Mouse (Mus musculus) midbrain, postnatal 0 days (tissue): ENCODE measurements around the gene Vcpkmt. TPM values are rescaled to one million over a fixed set of nuclear protein-coding genes. Genes with fewer than 3 reads are reported as not detected.
"Not testable (repeated sequence)": the region's sequence is repeated elsewhere in the genome, so short reads cannot be mapped to it uniquely, and the experiment has no call there.

Source experiments
- ATAC-seq: fragments of 200-750 bp; cut with Nextera tagmentation; 2 replicates; pipeline ENCODE4 v1.8.0; 2017; ENCODE audit warnings: moderate number of reproducible peaks, mild to moderate bottlenecking, moderate TSS enrichment, moderate library complexity; ENCODE audit not compliant: low FRiP score
- DNase-seq: peaks from one replicate; pipeline ENCODE4 v3.0.0-alpha.2; 2015; ENCODE audit warnings: low spot score
- H3K27ac ChIP-seq: fragments of 300-500 bp; sonication (generic); 2 replicates; pipeline ENCODE4 v1.5.1; 2014; ENCODE audit warnings: low read depth, mild to moderate bottlenecking, low read length, mixed read lengths
- H3K27me3 ChIP-seq: fragments of 300-500 bp; sonication (generic); 2 replicates; pipeline ENCODE4 v1.6.1; 2014; ENCODE audit warnings: low read length, control low read depth, mixed read lengths; ENCODE audit not compliant: insufficient read depth
- H3K36me3 ChIP-seq: fragments of 300-500 bp; sonication (generic); 2 replicates; pipeline ENCODE4 v1.6.1; 2014; ENCODE audit warnings: low read length, control low read depth, mixed read lengths; ENCODE audit not compliant: insufficient read depth
- H3K4me1 ChIP-seq: fragments of 300-500 bp; sonication (generic); 2 replicates; pipeline ENCODE4 v1.6.1; 2014; ENCODE audit warnings: mild to moderate bottlenecking, control low read depth, antibody characterized with exemption, low read length, mixed read lengths; ENCODE audit not compliant: insufficient read depth
- H3K4me2 ChIP-seq: fragments of 300-500 bp; sonication (generic); 2 replicates; pipeline ENCODE4 v1.6.1; 2014; ENCODE audit warnings: low read depth, mild to moderate bottlenecking, low read length, mixed read lengths; ENCODE audit not compliant: poor library complexity, severe bottlenecking
- H3K4me3 ChIP-seq: fragments of 300-500 bp; sonication (generic); 2 replicates; pipeline ENCODE4 v1.5.1; 2014; ENCODE audit warnings: low read depth, mild to moderate bottlenecking, low read length, moderate library complexity
- H3K9ac ChIP-seq: fragments of 300-500 bp; sonication (generic); replicated peaks from 2 replicates; pipeline ENCODE4 v1.6.1; 2014; ENCODE audit warnings: mild to moderate bottlenecking, low read length, moderate library complexity, mixed read lengths; ENCODE audit not compliant: poor library complexity, severe bottlenecking
- H3K9me3 ChIP-seq: fragments of 300-500 bp; sonication (generic); 2 replicates; pipeline ENCODE4 v1.6.1; 2016; ENCODE audit warnings: low read length, control low read depth
- CTCF ChIP-seq: IDR thresholded peaks from 2 replicates; pipeline ENCODE4 v1.5.1; 2016; ENCODE audit warnings: antibody characterized with exemption, mild to moderate bottlenecking
- WGBS: fragments of 180-500 bp; shearing (Covaris S2); extraction: QIAGEN DNeasy Blood & Tissue Kit; methylation state at CpG from one replicate; pipeline ENCODE4 v1.1.7; 2014; 5-methylcytosine and 5-hydroxymethylcytosine counted together
- polyA plus RNA-seq: library from polyadenylated mRNA; unstranded; fragments of >200 nt; fragmentation: Nextera tagmentation; extraction: Ambion mirVana; gene quantifications from 2 replicates; pipeline ENCODE4 v1.2.1, GENCODE M21; 2015
- total RNA-seq: library from RNA; depleted of rRNA; stranded (reverse); fragments of >200 nt; gene quantifications from 2 replicates; pipeline ENCODE4 v1.2.3, GENCODE M21; 2014

The Vcpkmt gene
- total and polyA plus RNA-seq, 2 experiments from 2014 or later: 9.4 to 32.5 TPM

DNA sequence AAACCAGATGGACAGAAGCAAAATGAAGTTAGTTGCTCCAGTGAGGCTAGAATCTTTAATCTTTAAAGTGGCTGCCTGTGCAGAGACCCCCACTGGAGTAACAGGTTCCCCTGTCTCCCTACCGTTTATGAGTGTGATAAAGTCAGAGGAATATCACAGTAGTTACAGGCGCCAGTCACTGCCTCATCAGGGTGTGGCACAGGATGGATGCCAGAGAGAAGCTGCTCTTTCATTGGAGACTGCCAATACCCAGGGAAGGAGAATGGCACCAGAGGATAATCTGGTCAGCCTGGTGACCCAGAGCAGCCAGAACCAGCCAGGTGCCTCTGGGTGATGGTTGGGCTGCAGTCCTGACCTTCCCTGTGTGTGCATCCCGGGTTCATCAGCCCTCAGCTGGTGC is 14.6 kb downstream of the Vcpkmt start:
- WGBS: 84% methylated on average over 3 of the region's 3 CpGs
- DNase-seq: no peak
- no peak overlapping the region for H3K27ac ChIP-seq
- TF ChIP-seq CTCF: no peak
- H3K9ac ChIP-seq: no peak overlapping the region
- no peaks in the 10 kb centered on the region for H3K9me3 ChIP-seq
- H3K4me1 ChIP-seq: no peaks in the 10 kb centered on the region
- H3K4me2 ChIP-seq: no peak overlapping the region
- H3K36me3 ChIP-seq: no peaks in the 10 kb centered on the region
- H3K4me3 ChIP-seq: no peak overlapping the region
- no peak for ATAC-seq
- H3K27me3 ChIP-seq: no peaks in the 10 kb centered on the region

DNA sequence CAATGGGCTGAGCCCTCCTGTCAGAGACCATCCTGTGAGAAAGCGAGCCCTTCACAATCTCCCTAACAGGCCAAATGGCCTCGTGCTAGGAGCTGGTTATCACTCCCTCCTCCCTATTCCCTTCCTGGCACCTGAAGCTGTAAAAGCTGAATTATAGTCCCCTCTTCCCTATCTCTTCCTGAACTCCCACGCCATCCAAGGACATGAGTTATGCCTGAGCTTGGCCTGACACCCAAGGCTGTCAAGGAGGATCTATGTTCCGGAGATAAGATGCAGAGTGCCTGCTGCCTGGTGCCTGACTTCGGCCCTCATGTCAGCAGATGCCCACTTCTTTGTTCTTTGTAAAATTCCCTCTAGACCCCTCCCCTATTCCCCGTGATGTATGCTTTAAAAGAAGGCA is 21.8 kb downstream of the Vcpkmt start:
- not testable (repeated sequence) for DNase-seq, H3K9ac ChIP-seq, ATAC-seq, H3K4me1 ChIP-seq, H3K27me3 ChIP-seq, H3K4me3 ChIP-seq, H3K9me3 ChIP-seq, H3K36me3 ChIP-seq, H3K4me2 ChIP-seq, H3K27ac ChIP-seq
- WGBS: 93% methylated on average over 6 of the region's 6 CpGs

DNA sequence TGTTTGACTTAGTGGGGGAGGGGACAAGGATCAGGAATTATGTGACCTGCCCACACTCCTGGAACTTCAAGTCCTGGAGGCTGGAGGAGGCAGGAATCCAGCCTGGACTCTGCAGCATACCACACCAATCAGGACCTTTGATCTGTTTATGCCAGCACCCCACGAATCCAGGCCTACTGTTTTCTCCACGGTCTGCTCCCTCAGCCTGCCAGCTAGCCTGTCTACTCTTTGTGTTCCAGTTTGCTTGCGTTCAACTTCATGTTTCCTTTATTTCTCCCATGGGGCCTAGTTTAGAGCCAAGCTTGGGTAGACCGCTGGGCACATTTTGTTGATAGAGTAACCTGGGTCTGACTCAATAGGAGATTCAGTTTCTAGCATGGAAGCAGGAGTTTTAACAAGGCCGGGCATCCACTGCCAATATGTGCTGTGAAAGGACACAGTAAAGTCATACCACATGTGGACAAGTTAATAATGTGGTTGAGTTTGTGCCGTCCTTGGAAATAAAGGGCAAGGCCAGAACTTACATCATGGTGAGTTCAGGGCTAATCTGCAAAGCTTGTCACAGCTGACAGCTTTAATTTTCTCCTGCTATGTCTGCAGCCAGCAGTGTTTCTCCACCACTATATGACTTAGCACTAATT is 26.5 kb downstream of the Vcpkmt start:
- 40% methylated on average over 6 of the region's 6 CpGs for WGBS
- peak; percentile 31 for DNase-seq
- no peaks in the 10 kb centered on the region for H3K27me3 ChIP-seq
- H3K36me3 ChIP-seq: no peaks in the 10 kb centered on the region
- 0 out of 2 replicates have a peak, but pooled peaks have one; percentile 13 for ATAC-seq
- H3K4me3 ChIP-seq: no peak overlapping the region
- no peaks in the 10 kb centered on the region for H3K9me3 ChIP-seq
- peak overlapping the region; percentile 12; the same call in 1 of the 2 replicates for H3K27ac ChIP-seq
- no peak for TF ChIP-seq CTCF
- H3K4me1 ChIP-seq: 0 out of 2 replicates have a peak, but pooled peaks cover 2% of the 10 kb centered on the region
- H3K9ac ChIP-seq: no peak overlapping the region
- no peak overlapping the region for H3K4me2 ChIP-seq

DNA sequence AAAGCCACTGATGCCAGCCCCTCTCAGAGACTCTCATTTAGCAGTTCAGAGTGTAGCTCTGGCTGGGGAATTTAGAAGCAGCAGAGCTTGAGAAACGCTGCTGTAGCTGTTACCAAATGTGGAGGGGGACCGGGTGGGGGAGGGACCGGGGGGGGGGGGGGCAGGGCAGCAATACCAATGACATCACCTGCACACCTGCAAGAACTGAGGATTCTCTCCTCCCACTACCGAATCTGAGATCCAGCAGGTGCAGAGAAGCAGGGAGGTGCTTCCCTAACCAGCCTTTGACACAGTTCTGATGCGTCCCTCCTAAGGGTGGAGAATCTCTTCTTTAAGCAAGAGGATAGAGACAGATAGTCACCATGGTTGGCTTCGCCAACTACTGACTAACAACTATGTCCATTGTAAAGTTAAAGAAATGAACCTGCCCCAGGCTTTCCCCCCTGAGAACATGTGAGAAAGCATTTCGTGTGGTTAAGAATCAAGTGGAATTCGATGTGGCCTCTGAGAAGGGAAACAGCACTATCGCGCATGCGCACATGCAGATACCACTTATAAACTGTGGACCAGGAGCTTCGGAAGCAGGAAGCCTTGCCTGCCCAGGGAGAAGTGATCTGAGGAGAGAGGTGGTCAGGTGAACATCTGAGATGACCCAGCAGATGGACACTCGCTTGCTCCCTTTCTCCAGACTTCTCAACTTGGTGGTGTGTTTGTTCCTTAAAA is 37.2 kb downstream of the Vcpkmt start:
- Histone ChIP-seq H3K36me3 (no peaks in the 10 kb centered on the region), H3K9ac (no peak overlapping the region), H3K4me1 (no peaks in the 10 kb centered on the region), H3K4me3 (no peak overlapping the region), H3K9me3 (no peaks in the 10 kb centered on the region), H3K4me2 (no peak overlapping the region), H3K27ac (no peak overlapping the region), H3K27me3 (no peaks in the 10 kb centered on the region)
- DNase-seq (no peak), ATAC-seq (no peak)
- no peak for TF ChIP-seq CTCF
- 80% methylated on average over 13 of the region's 13 CpGs for WGBS

DNA sequence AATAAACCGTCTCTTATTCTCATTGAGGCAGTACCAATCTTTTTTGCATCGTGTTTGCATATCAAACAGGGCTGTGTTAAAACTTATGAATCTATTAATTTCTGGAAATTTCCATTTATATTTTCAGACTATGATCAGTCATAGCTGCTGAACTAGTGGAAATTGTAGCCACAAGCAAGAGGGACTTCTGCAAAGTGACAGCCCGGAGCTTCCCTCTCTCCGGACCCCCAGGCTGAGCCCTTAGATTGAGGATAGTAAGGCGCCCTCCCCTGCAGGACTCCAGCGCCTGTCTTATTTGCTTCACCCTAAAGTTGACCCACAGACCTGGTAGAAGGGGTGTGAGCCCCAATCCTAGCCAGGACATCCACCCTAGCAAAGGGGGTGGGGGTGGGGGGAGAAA is 37.8 kb downstream of the Vcpkmt start:
- Histone ChIP-seq H3K27ac (no peak overlapping the region), H3K36me3 (no peaks in the 10 kb centered on the region), H3K4me3 (no peak overlapping the region), H3K9ac (no peak overlapping the region), H3K9me3 (no peaks in the 10 kb centered on the region), H3K4me2 (no peak overlapping the region), H3K4me1 (no peaks in the 10 kb centered on the region), H3K27me3 (no peaks in the 10 kb centered on the region)
- WGBS: 83% methylated on average over 6 of the region's 6 CpGs
- DNase-seq (no peak), ATAC-seq (no peak)
- no peak for TF ChIP-seq CTCF

DNA sequence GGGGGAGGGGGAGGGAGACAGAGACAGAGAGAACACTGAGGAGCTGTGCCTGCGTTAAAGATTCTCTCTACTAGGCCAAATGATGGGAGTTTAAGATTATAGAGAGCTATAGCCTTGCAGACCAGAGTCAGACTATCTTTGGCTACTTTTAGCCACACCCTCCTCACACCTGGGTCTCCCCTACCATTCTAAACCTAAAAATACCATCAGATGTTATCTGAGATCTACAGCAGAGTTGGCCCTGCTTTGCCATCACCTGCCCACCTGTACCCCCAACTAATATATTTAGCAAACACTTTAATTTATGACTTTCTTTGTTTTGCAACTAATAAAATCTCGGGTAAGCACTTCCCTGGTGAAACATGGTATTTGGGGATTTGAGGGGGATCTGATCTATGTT is 38.3 kb downstream of the Vcpkmt start:
- Histone ChIP-seq H3K4me2 (no peak overlapping the region), H3K9ac (no peak overlapping the region), H3K27ac (no peak overlapping the region), H3K4me3 (no peak overlapping the region), H3K4me1 (no peaks in the 10 kb centered on the region), H3K36me3 (no peaks in the 10 kb centered on the region), H3K9me3 (no peaks in the 10 kb centered on the region), H3K27me3 (no peaks in the 10 kb centered on the region)
- DNase-seq (no peak), ATAC-seq (no peak)
- TF ChIP-seq CTCF: no peak
- WGBS: 60% methylated on average over 2 of the region's 2 CpGs
